Mouse (Mus musculus): ENCODE data around the gene Dcx.

DNA sequence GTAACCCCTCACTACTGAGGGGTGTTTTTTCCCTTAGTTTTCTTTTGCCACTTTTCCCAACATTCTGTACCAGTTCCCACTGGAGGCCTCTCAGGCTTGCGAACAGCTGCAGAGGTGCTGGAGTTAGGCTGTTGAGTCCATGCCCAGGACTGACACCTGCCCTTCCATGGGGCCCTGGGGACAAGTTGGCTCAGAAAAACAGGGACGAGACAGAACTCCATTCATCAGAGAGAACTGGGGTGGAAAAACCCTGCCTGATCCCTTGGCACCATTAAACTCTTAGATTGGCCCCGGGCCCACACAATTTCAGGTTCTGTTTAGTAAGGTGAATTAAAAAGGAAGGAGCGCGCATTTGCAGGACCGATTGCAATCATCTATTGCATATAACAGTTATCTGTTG lies 48.8 kb downstream of the Dcx start:
- TF ChIP-seq CTCF (IDR thresholded peaks at IDR 0.05; ENCODE audit: control insufficient read depth, insufficient read depth, low read length), result no peak
- no peak for TF ChIP-seq POLR2A (IDR thresholded peaks at IDR 0.05; ENCODE audit: borderline replicate concordance, control insufficient read depth, low read depth, low read length)
